Mouse (Mus musculus): Measurements from ENCODE around the gene Btaf1.

Gene Btaf1

GRCm38 (mm10) chr19:36925671-36926552 is at the start of gene Btaf1:
Btaf1 (plus strand) TSS chr19:36926079.
- ChIA-PET POLR2A (interaction anchor here (0.5 to 8.7 kb wide), 77 partner anchors 8 to 1506 kb away, joined by 3 to 58 read pairs (median 4); partner anchors contain the start of genes Kif11 (in 2 of the 4), Tnks2 (in 2 of the 4), March5 (in 1 of the 4) and Ppp1r3c (in 1 of the 4)), CTCF (interaction anchor here (0.5 to 2.4 kb wide), 10 partner anchors 16 to 499 kb away, joined by 3 to 14 read pairs (median 4); no protein-coding TSS in a partner anchor)

GRCm38 (mm10) chr19:36877329-36877728 is 48.5 kb upstream of the Btaf1 start:
- CTCF ChIA-PET, result interaction anchor here in 2 of 4 experiments (0.6 kb wide), 2 partner anchors 31 to 118 kb away, joined by 3 read pairs; no protein-coding TSS in a partner anchor
- POLR2A ChIA-PET, result interaction anchor here in 2 of 4 experiments (0.6 to 3.0 kb wide), 5 partner anchors 9 to 41 kb away, joined by 3 to 11 read pairs (median 3); no protein-coding TSS in a partner anchor

- POLR2A ChIA-PET, result interaction anchor here in 2 of 4 experiments (0.6 to 3.0 kb wide), 6 partner anchors 7 to 474 kb away, joined by 3 to 11 read pairs (median 3); no protein-coding TSS in a partner anchor
These were observed 47.0 kb upstream of the Btaf1 start for GRCm38 (mm10) chr19:36878743-36879495.

GRCm38 (mm10) chr19:36883119-36883518 is 42.8 kb upstream of the Btaf1 start:
- ChIA-PET CTCF (interaction anchor here (0.6 to 1.7 kb wide), 20 partner anchors 10 to 765 kb away, joined by 3 to 9 read pairs (median 4); partner anchors contain the start of gene Fgfbp3 (in 1 of the 4)), POLR2A (interaction anchor here in 2 of 4 experiments (0.6 to 1.3 kb wide), 10 partner anchors 12 to 998 kb away, joined by 3 to 5 read pairs (median 3); no protein-coding TSS in a partner anchor)

More at GRCm38 (mm10) chr19:36878743-36879495, 47.0 kb upstream of the Btaf1 start:
- CTCF ChIA-PET, result interaction anchor here in 1 of 4 experiments (1.0 kb wide), 1 partner anchor 9 kb away, joined by 3 read pairs; no protein-coding TSS in a partner anchor

GRCm38 (mm10) chr19:36886316-36886715 is 39.6 kb upstream of the Btaf1 start:
- POLR2A ChIA-PET, result interaction anchor here in 2 of 4 experiments (0.5 to 1.7 kb wide), 7 partner anchors 8 to 40 kb away, joined by 3 to 10 read pairs (median 3); no protein-coding TSS in a partner anchor
- CTCF ChIA-PET, result interaction anchor here in 3 of 4 experiments (0.7 to 1.6 kb wide), 6 partner anchors 12 to 36 kb away, joined by 3 to 4 read pairs (median 3); no protein-coding TSS in a partner anchor

GRCm38 (mm10) chr19:36887706-36888105 is 38.2 kb upstream of the Btaf1 start:
- POLR2A ChIA-PET, result interaction anchor here in 3 of 4 experiments (0.6 to 2.3 kb wide), 9 partner anchors 9 to 40 kb away, joined by 3 to 11 read pairs (median 4); partner anchors contain the start of gene Fgfbp3 (in 1 of the 3)

GRCm38 (mm10) chr19:36891746-36892145 is 34.1 kb upstream of the Btaf1 start:
- CTCF ChIA-PET, result interaction anchor here in 1 of 4 experiments (1.4 kb wide), 1 partner anchor 27 kb away, joined by 3 read pairs; no protein-coding TSS in a partner anchor
- POLR2A ChIA-PET, result interaction anchor here in 2 of 4 experiments (0.6 to 1.7 kb wide), 3 partner anchors 15 to 128 kb away, joined by 3 to 6 read pairs (median 5); partner anchors contain the start of gene Fgfbp3 (in 1 of the 2)

More at GRCm38 (mm10) chr19:36887706-36888105, 38.2 kb upstream of the Btaf1 start:
- CTCF ChIA-PET, result interaction anchor here (1.3 to 1.7 kb wide), 8 partner anchors 9 to 35 kb away, joined by 3 to 7 read pairs (median 3); no protein-coding TSS in a partner anchor

GRCm38 (mm10) chr19:36896791-36897569 is 28.9 kb upstream of the Btaf1 start:
- CTCF ChIA-PET, result interaction anchor here (0.6 to 5.8 kb wide), 20 partner anchors 8 to 37 kb away, joined by 3 to 63 read pairs (median 6); partner anchors contain the start of genes Fgfbp3 (in 2 of the 4) and Btaf1 (in 1 of the 4)
- POLR2A ChIA-PET, result interaction anchor here in 3 of 4 experiments (0.6 to 4.5 kb wide), 11 partner anchors 9 to 122 kb away, joined by 3 to 24 read pairs (median 7); partner anchors contain the start of genes Btaf1 (in 2 of the 3), Fgfbp3 (in 2 of the 3) and Tnks2 (in 1 of the 3)

- ChIA-PET POLR2A (interaction anchor here in 3 of 4 experiments (0.6 to 4.5 kb wide), 12 partner anchors 10 to 612 kb away, joined by 3 to 24 read pairs (median 4); partner anchors contain the start of genes Btaf1 (in 2 of the 3), Fgfbp3 (in 1 of the 3) and Tnks2 (in 1 of the 3)), CTCF (interaction anchor here (0.6 to 5.8 kb wide), 23 partner anchors 7 to 646 kb away, joined by 3 to 63 read pairs (median 5); partner anchors contain the start of genes Fgfbp3 (in 3 of the 4) and Btaf1 (in 1 of the 4))
These were observed 28.1 kb upstream of the Btaf1 start for GRCm38 (mm10) chr19:36897778-36898177.

- ChIA-PET POLR2A (interaction anchor here in 2 of 4 experiments (0.6 to 8.3 kb wide), 7 partner anchors 14 to 37 kb away, joined by 3 to 56 read pairs (median 3); partner anchors contain the start of genes Btaf1 (in 1 of the 2) and Fgfbp3 (in 1 of the 2)), CTCF (interaction anchor here in 1 of 4 experiments (0.6 to 0.7 kb wide), 2 partner anchors 47 to 1524 kb away, joined by 6 to 7 read pairs; no protein-coding TSS in a partner anchor)
These were observed 22.5 kb upstream of the Btaf1 start for GRCm38 (mm10) chr19:36903377-36903776.

GRCm38 (mm10) chr19:36904211-36905007 is 21.5 kb upstream of the Btaf1 start:
- CTCF ChIA-PET, result interaction anchor here in 2 of 4 experiments (0.6 to 0.7 kb wide), 2 partner anchors 7 to 45 kb away, joined by 3 to 7 read pairs; no protein-coding TSS in a partner anchor
- POLR2A ChIA-PET, result interaction anchor here in 3 of 4 experiments (0.6 to 8.3 kb wide), 6 partner anchors 13 to 146 kb away, joined by 3 to 56 read pairs (median 3); partner anchors contain the start of genes Btaf1 (in 1 of the 3) and Fgfbp3 (in 1 of the 3)

GRCm38 (mm10) chr19:36909150-36909549 is 16.7 kb upstream of the Btaf1 start:
- POLR2A ChIA-PET, result interaction anchor here (0.9 to 8.3 kb wide), 12 partner anchors 8 to 110 kb away, joined by 3 to 56 read pairs (median 10); partner anchors contain the start of genes Btaf1 (in 3 of the 4), Fgfbp3 (in 2 of the 4) and Tnks2 (in 1 of the 4)
- CTCF ChIA-PET, result interaction anchor here (0.5 to 4.0 kb wide), 47 partner anchors 8 to 716 kb away, joined by 3 to 63 read pairs (median 4); partner anchors contain the start of genes Fgfbp3 (in 4 of the 4) and Btaf1 (in 2 of the 4)

- ChIA-PET POLR2A (interaction anchor here (0.5 to 8.3 kb wide), 24 partner anchors 8 to 174 kb away, joined by 3 to 56 read pairs (median 4); partner anchors contain the start of genes Btaf1 (in 4 of the 4), Fgfbp3 (in 2 of the 4) and Tnks2 (in 1 of the 4)), CTCF (interaction anchor here (0.5 to 4.0 kb wide), 78 partner anchors 8 to 717 kb away, joined by 3 to 63 read pairs (median 4); partner anchors contain the start of genes Fgfbp3 (in 4 of the 4), Btaf1 (in 2 of the 4) and Tnks2 (in 1 of the 4))
These were observed 16.1 kb upstream of the Btaf1 start for GRCm38 (mm10) chr19:36909676-36910292.

- ChIA-PET CTCF (interaction anchor here (0.6 to 4.0 kb wide), 49 partner anchors 8 to 717 kb away, joined by 3 to 63 read pairs (median 4); partner anchors contain the start of genes Fgfbp3 (in 3 of the 4), Btaf1 (in 2 of the 4) and Tnks2 (in 1 of the 4)), POLR2A (interaction anchor here (0.8 to 8.3 kb wide), 21 partner anchors 7 to 175 kb away, joined by 3 to 56 read pairs (median 5); partner anchors contain the start of genes Btaf1 (in 3 of the 4), Fgfbp3 (in 2 of the 4) and Tnks2 (in 1 of the 4))
These were observed 15.3 kb upstream of the Btaf1 start for GRCm38 (mm10) chr19:36910424-36911045.

Measured in embryonic stem cell, embryonic (primary cell).